ENCODE assay signal across 23 mouse cellular contexts in the genomic region with DNA sequence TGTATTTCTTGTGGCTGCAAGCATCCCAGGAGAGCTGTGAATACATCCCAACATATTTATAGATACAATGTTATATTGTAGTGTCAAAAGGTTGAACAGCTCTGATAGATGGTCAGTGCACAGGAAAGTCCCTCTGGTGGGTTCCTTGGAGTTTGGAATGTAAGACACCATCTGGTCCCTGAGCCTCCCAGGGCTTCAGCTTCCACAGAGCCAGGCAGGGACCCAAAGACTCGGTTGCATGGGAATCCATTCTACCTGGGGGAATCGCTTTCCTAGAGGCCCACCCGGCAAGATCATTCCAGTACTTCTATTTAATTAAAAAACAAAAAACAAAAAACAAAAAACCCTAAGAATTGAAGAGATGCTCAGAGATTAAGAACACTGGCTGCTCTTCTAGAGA.
DNase-seq lines count a peak whose midpoint lies in the region; ATAC-seq and TF ChIP-seq lines count a peak whose summit lies in the region.
"Had no signal": no experiment of that assay in that cellular context is flagged by ENCODE, and none has a peak within 500 bp of the region (broad histone marks: within the 10 kb centered on the region; RNA-seq: fewer than 3 reads in every experiment).

No protein-coding gene starts in this region.

- 20% methylated on average over 3 of the region's 3 CpGs for WGBS in cerebellum, adult 2 months
- WGBS in lung, embryonic 16.5 days, result 82% methylated on average over 3 of the region's 3 CpGs

- DNase-seq in cerebellum, adult 2 months, result no peak
- no peak for DNase-seq in cerebellum, postnatal 10 days
- DNase-seq in layer of hippocampus, adult 2 months (ENCODE audit: low spot score in 2 of 2), result no peak
- DNase-seq in layer of hippocampus, postnatal 10 days (ENCODE audit: low spot score in 2 of 2), result no peak
- no peak for DNase-seq in lung, postnatal 10 days
- DNase-seq: adrenal gland, adult 8-10 months; adrenal gland, postnatal 14 days; adrenal gland, postnatal 36 days; B cell, adult 2 months; cerebellum, adult 11-12 months; cerebellum, adult 8-10 months; cerebellum, adult 9-11 months; forebrain, postnatal 0 days had no signal

- H3K4me3 ChIP-seq in cerebellum, adult 2 months (replicated peaks; ENCODE audit: insufficient read depth, low read depth, low read length), result no peak overlapping the region
- H3K4me3 ChIP-seq in layer of hippocampus, adult 2 months, result no peak overlapping the region
- no peak overlapping the region for H3K4me3 ChIP-seq in lung, embryonic 16.5 days (ENCODE audit: low read length)
- H3K4me3 ChIP-seq: embryonic facial prominence, embryonic 10.5 days; embryonic facial prominence, embryonic 12.5 days; forebrain, embryonic 13.5 days; forebrain, embryonic 15.5 days had no signal

- H3K9me3 ChIP-seq in lung, embryonic 16.5 days (ENCODE audit: control insufficient read depth, low read length), result no peaks in the 10 kb centered on the region
- H3K9me3 ChIP-seq: embryonic facial prominence, embryonic 10.5 days; embryonic facial prominence, embryonic 12.5 days; forebrain, embryonic 13.5 days; forebrain, embryonic 15.5 days; G1E had no signal

- no peak for ATAC-seq in lung, embryonic 16.5 days (ENCODE audit: low read depth)
- ATAC-seq: activated CD4-positive, CD25-positive, alpha-beta regulatory T cell, adult 4 months; CD4-positive, CD25-positive, alpha-beta regulatory T cell, adult 4 months; forebrain, embryonic 13.5 days; forebrain, embryonic 15.5 days; forebrain, postnatal 0 days; Patski had no signal

- H3K4me1 ChIP-seq in cerebellum, adult 2 months (ENCODE audit: control insufficient read depth, insufficient read depth, low read length), result peaks cover 60% of the 10 kb centered on the region
- peaks cover 22% of the 10 kb centered on the region for H3K4me1 ChIP-seq in lung, embryonic 16.5 days (replicated peaks; ENCODE audit: control insufficient read depth, insufficient read depth, low read length)

- peak overlapping the region; percentile 61; the same call in 1 of the 2 replicates for H3K27ac ChIP-seq in cerebellum, adult 2 months (ENCODE audit: insufficient read depth, low read length)
- H3K27ac ChIP-seq in layer of hippocampus, adult 2 months, result peak overlapping the region; percentile 29; the same call in 1 of the 2 replicates
- peak overlapping the region; percentile 5; the same call in 1 of the 2 replicates for H3K27ac ChIP-seq in lung, embryonic 16.5 days (ENCODE audit: low read length)
- H3K27ac ChIP-seq: embryonic facial prominence, embryonic 10.5 days; embryonic facial prominence, embryonic 12.5 days; forebrain, embryonic 13.5 days; forebrain, embryonic 15.5 days had no signal

- H3K36me3 ChIP-seq in lung, embryonic 16.5 days (ENCODE audit: control insufficient read depth, insufficient read depth, low read length), result no peaks in the 10 kb centered on the region
- H3K36me3 ChIP-seq: embryonic facial prominence, embryonic 10.5 days; embryonic facial prominence, embryonic 12.5 days; G1E had no signal

- H3K9ac ChIP-seq in lung, embryonic 16.5 days (ENCODE audit: low read length), result no peak overlapping the region
- H3K9ac ChIP-seq: embryonic facial prominence, embryonic 12.5 days; forebrain, embryonic 13.5 days; forebrain, embryonic 15.5 days; forebrain, postnatal 0 days had no signal

- no peaks in the 10 kb centered on the region for H3K27me3 ChIP-seq in cerebellum, adult 2 months (ENCODE audit: control insufficient read depth, insufficient read depth, low read length)
- H3K27me3 ChIP-seq in lung, embryonic 16.5 days (ENCODE audit: control insufficient read depth, insufficient read depth, low read depth, low read length), result no peaks in the 10 kb centered on the region
- H3K27me3 ChIP-seq: CH12.LX; embryonic facial prominence, embryonic 12.5 days; forebrain, embryonic 13.5 days; forebrain, embryonic 15.5 days had no signal

- TF ChIP-seq POLR2A in cerebellum, adult 2 months (IDR thresholded peaks at IDR 0.05; ENCODE audit: borderline replicate concordance, insufficient read depth, low read length), result no peak

- no peak for TF ChIP-seq CTCF in cerebellum, adult 2 months (IDR thresholded peaks at IDR 0.05; ENCODE audit: borderline replicate concordance, insufficient read depth, low read depth, low read length)
- TF ChIP-seq CTCF in layer of hippocampus, adult 2 months (conservative IDR thresholded peaks at IDR 0.05), result no peak

- H3K4me2 ChIP-seq in lung, embryonic 16.5 days (ENCODE audit: low read depth, low read length), result no peak overlapping the region
- H3K4me2 ChIP-seq: embryonic facial prominence, embryonic 12.5 days; forebrain, embryonic 13.5 days; forebrain, embryonic 15.5 days had no signal

Comparison
In these comparisons a context has a peak if more than half of its experiments do, and no peak if none do; other contexts are left out.
1. H3K27ac ChIP-seq: peak in every context shown above with its lines; median percentile 61 in cerebellum, adult 2 months; 29 in layer of hippocampus, adult 2 months; 5 in lung, embryonic 16.5 days.